Mouse (Mus musculus) monocyte, adult 5-6 weeks (primary cell): ENCODE data around the gene Strn4. TPM values are rescaled to one million over a fixed set of nuclear protein-coding genes. Genes with fewer than 3 reads are reported as not detected.
A peak's percentile ranks its signal among the peaks of the same experiment; 100 is the strongest.

Experiments
- ATAC-seq: fragments of 153-309, 156-312 bp; replicated peaks from 2 replicates; pipeline ENCODE4 v1.8.0; 2017; ENCODE audit warnings: mild to moderate bottlenecking; ENCODE audit not compliant: low TSS enrichment, insufficient number of reproducible peaks, severe bottlenecking, poor library complexity, low FRiP score
- total RNA-seq: library from RNA; stranded (forward); fragments of 200-1000, 200-491, 200-594 nt; gene quantifications from 3 replicates; pipeline ENCODE4 v1.2.3, GENCODE M21; 2017

Gene Strn4
- total RNA-seq, 1 experiment from 2014 or later, result 71.5 TPM

GRCm38 (mm10) chr7:16809739-16810138 is 6.0 kb upstream of the Strn4 start:
- peak; percentile 47; the same call in 1 of the 2 replicates for ATAC-seq

GRCm38 (mm10) chr7:16810399-16810919 is 5.2 kb upstream of the Strn4 start:
- no peak for ATAC-seq

- no peak for ATAC-seq
These were observed 4.6 kb upstream of the Strn4 start for GRCm38 (mm10) chr7:16810920-16811648.

GRCm38 (mm10) chr7:16811649-16812070 is 4.0 kb upstream of the Strn4 start:
- no peak for ATAC-seq

- no peak for ATAC-seq
These were observed 3.2 kb upstream of the Strn4 start for GRCm38 (mm10) chr7:16812505-16812904.

- no peak for ATAC-seq
These were observed 387 bp downstream of the Strn4 start for GRCm38 (mm10) chr7:16816078-16816474.

- no peak for ATAC-seq
These were observed 910 bp downstream of the Strn4 start, which contains the start of gene Fkrp for GRCm38 (mm10) chr7:16816475-16817122. Gene Fkrp (minus strand): TSS chr7:16816732.

- no peak for ATAC-seq
These were observed 2.0 kb downstream of the Strn4 start for GRCm38 (mm10) chr7:16817693-16818092.

- ATAC-seq, result no peak
These were observed 4.1 kb downstream of the Strn4 start for GRCm38 (mm10) chr7:16819794-16820193.

GRCm38 (mm10) chr7:16820271-16820763 is 4.6 kb downstream of the Strn4 start:
- ATAC-seq, result 0 out of 2 replicates have a peak, but pooled peaks have one; percentile 14

- no peak for ATAC-seq
These were observed 5.4 kb downstream of the Strn4 start for GRCm38 (mm10) chr7:16821091-16821490.

GRCm38 (mm10) chr7:16821669-16822101 is 6.0 kb downstream of the Strn4 start:
- ATAC-seq, result no peak

- no peak for ATAC-seq
These were observed 8.0 kb downstream of the Strn4 start for GRCm38 (mm10) chr7:16823734-16824133.

- ATAC-seq, result 0 out of 2 replicates have a peak, but pooled peaks have one; percentile 42
These were observed 10.1 kb downstream of the Strn4 start for GRCm38 (mm10) chr7:16825785-16826184.

GRCm38 (mm10) chr7:16826571-16826970 is 10.9 kb downstream of the Strn4 start:
- ATAC-seq, result no peak

- no peak for ATAC-seq
These were observed 11.6 kb downstream of the Strn4 start for GRCm38 (mm10) chr7:16827274-16827673.

- ATAC-seq, result no peak
These were observed 14.8 kb downstream of the Strn4 start for GRCm38 (mm10) chr7:16830449-16830848.

- no peak for ATAC-seq
These were observed 22.5 kb downstream of the Strn4 start for GRCm38 (mm10) chr7:16837916-16838803.
